Mouse (Mus musculus) testis, postnatal 10 days (tissue): ENCODE measurements around the gene Thpo.

Experiments used
- DNase-seq: peaks from one replicate; pipeline ENCODE4 v3.0.0; 2021; ENCODE audit warnings: low spot score

Thpo gene

GRCm38 (mm10) chr16:20733731-20734730, at the start of gene Thpo:
Gene Thpo, minus strand, starts transcription at chr16:20734511.
- no peak for DNase-seq

DNA sequence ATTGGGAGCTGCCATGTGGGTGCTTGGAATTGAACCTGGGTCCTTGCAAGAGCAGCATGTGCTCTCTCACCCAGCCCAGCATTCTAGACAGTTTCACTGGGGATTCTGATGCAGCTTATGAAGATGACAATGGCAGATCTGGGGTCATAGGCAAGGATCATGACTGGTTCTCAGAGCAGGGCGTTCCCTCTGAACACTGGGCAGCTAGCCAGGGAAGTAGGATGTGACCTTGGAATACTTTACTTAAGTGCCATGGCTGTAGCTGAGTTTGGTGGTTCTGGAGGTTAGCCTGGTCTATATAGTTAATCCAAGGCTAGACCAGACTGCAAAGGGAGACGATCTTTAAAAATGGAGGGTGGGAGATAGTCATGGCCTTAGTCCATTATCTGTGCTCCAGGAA, 49.6 kb upstream of the Thpo start:
- DNase-seq, result no peak

DNA sequence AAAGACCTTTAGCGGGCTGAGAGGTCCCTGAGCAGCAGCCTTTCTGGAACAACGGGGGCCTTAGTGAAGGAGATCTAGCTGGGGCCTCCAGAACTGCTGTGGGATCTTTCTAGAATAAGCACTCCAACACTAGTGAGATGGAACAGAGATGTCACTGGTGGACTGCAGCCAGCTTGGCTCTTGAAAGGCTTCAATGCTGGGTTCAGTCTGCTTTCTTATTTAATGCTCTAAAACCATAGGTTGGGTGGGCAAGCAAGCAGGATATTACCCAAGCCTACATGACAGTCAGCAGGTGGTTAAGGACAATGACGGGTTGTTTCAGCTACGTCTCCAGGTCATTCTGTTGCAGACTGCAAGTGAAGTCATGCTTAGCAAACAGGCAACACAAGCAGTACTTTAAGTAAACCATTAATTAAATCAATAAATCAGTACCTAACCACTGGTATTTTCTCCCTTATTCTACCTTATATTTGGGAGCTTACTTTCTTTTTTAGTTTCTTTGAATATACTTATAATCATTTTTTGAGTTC, 46.9 kb upstream of the Thpo start:
- DNase-seq, result no peak

GRCm38 (mm10) chr16:20779846-20780245, 45.5 kb upstream of the Thpo start:
- no peak for DNase-seq

DNA sequence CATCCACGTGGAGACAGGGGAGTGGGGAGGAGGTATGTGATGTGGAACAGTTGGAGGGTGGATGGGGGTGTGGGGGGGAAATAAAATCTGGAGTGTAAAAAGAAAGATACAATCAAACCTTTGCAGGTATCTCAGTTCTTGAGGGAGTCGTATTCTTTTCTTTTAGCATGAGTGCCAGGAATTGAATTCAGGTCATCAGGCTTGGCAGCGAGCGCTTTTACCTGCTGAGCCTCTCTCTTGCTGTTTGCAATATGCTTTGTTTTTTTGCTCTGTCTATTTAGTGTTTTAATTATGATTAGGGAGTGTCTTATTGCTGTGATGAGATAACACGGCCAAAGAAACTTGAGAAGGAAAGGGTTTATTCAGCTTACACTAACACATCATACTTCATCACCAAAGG, 40.7 kb upstream of the Thpo start:
- DNase-seq, result no peak

DNA sequence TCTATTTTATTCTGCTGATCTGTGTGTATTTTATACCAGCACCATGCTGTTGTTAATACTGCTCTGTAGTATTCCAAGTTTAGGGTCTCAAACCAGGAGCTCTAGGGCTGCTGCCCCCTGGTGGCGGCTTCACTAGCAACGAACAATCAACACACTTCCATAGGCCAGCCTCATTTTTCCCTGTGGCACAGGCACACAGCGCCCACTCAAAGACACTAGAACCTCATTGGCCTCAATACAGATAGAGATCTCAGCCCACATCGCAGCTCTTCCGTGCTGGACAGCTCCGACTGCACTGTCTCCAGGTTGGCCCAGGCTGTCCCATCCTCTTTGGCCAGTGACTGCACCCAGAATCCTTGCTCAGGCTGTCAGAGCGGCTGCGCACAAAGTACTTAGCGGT, 30.9 kb upstream of the Thpo start:
- peak; percentile 71 for DNase-seq

DNA sequence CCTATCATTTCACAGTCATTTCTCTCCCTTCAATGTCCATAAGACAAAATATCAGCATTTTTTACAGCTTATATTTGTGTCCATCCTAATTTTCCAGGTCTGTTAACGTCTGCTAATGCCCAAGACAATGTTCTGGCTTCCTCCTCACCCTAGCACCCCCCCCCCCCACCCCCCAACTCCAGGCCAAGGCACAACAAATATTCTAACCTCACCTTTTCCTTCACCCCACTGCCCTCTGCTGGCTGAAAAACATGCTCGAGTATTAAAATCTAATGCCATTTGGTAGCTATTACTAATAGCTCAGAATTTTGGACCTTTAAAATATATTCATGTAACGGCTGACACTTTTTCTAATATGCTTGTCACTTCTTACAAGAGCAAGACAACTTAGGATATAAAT, 27.4 kb upstream of the Thpo start:
- peak; percentile 81 for DNase-seq

- DNase-seq, result no peak
Observed at GRCm38 (mm10) chr16:20757385-20757784, 23.1 kb upstream of the Thpo start.

DNA sequence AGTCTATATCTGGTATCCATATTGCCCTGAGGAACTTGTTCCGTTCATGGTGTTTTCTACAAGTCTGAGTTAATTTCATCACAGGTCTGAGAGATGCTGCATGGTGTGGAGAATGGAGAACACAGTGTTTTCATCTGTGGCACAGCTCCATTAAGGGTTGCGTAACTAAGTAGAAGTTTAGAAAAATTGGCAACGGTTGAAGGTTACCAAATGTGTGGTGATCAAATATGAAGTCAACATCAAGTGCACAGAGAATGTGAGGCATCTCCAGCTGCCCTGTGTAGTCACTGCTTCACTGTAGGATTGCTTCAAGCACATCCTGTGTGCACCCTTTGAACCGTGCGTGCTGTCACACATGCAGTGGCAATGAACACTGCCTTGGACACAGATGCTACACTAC, 21.7 kb upstream of the Thpo start:
- no peak for DNase-seq

GRCm38 (mm10) chr16:20750518-20750917, 16.2 kb upstream of the Thpo start:
- no peak for DNase-seq

- peak; percentile 84 for DNase-seq
Observed at GRCm38 (mm10) chr16:20746641-20747040, 12.3 kb upstream of the Thpo start.

DNA sequence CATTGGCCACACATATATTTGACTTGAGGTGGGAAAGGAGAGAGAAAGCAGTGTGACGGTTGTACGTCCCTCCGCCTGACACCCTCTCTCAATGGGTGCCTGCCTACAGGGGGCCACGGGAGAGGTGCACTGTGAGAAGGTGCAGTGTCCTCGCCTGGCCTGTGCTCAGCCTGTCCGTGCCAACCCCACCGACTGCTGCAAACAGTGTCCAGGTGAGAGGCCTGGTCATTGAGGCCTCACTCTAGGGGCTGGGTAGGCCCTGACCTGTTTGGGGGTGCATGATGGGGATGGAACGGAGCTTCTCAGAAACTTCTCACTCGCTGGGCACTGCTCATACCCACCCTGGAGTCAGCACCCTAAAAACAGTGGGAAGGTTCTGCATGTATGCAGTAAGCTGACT, 5.5 kb upstream of the Thpo start:
- no peak for DNase-seq

DNA sequence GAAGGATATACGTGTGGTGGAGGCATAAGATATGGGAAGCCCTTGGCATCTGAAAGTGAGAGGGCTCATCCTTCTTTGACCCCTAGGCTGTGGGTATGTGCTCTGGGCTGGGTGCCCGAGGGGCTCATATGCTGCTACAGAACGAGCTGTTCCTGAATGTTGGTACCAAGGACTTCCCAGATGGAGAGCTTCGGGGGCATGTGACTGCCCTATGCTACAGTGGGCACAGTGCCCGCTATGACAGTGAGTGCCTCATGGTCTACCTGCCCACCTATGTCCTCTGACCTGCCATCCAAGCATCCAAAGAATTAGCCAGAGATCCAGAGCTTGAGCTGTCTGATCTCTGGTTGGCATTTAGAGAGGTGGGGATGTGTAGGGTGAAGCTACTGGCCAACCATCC, 2.5 kb upstream of the Thpo start:
- DNase-seq, result no peak

DNA sequence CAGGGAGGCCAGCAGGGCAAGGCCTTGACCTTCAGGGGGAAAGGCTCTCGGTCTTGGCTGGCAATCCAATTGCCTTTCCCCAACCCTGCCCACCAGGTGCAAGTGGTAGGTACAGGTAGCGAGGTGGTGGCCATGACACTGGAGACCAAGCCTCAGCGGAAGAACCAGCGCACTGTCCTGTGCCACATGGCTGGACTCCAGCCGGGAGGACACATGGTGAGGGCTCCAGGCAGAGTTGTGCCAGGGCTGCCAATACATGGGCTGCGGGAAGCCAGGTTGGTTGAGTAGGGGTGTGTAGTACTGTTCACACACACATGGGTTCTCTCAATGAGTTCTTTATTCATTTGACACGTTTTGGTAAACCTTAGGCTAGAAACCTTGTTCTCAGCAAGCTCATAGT, 1.9 kb upstream of the Thpo start:
- DNase-seq, result no peak

DNA sequence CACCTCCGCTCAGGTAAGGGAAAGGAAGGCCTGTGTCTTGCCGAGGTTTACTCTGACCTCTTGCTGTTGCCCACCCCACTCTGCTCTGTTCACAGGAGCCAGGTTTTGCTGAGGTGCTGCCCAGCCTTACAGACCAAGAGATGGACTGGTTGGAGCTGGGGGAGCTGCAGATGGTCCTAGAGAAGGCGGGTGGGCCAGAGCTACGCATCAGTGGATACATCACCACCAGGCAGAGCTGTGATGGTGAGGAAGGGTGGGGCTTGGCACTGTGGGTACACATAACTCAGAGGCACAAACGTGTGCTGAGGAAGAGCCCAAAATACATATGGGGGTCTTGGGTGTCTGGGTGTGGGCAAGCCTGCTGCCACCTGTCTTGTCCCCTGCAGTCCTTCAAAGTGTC, 1.3 kb upstream of the Thpo start:
- no peak for DNase-seq

GRCm38 (mm10) chr16:20732925-20733730, 1.2 kb downstream of the Thpo start, which contains the start of gene Chrd:
Gene Chrd, plus strand, starts transcription at chr16:20733127.
- peak; percentile 79 for DNase-seq

DNA sequence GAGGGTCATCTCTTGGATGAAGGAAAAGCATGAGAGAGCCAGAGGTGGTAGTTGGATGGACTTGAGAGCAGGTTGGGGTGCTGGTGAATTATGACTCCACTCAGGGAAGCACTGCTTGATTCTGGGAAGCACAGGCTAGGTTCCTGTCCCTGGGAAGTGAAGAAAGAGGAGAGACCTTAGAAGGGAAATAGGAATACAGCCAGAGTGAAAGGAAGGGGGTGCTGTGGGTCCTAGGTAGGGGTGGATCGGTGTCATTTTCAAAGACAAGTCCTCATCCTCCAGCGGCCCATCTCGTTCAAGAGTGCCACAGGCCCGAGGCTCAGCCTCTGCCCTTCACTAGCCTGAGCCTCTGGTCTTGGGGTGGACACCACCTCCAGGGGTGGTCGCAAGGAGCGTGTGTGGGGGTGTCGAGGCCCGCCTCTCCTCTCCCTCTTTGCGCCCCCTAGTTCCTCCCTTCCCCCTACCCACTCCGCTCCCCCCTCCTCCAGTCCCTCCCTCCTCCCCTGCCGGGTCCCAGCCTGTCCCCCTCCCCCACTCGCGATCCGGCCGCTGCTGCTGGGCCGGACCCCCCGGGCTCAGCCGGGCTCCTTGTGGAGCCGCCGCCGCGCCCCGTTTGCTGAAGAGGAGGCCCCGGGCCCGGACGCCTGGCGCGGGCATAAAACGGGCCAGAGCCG, 1.9 kb downstream of the Thpo start:
- peak; percentile 71 for DNase-seq

- DNase-seq, result no peak
Observed at GRCm38 (mm10) chr16:20731688-20732087, 2.6 kb downstream of the Thpo start.

DNA sequence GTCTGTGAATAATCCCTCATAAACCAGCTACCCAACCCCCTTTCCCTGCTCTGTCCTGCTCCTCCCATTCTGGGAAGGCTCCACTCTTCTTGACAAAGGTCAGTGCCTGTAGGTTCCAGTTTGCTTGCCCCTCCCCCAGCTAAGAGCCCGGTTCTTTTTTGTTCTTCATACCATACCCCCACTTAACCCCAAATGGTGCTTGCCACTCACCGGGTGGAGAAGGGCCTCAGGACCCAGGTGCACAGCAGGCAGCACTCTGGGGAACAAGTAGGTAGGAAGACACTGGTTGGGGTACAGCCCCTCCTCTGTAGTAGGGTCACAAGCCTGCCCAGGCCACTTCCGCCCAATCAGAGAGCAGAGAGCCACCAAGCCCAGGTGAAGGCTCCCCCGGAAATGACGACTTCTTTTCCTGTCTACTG, 4.0 kb downstream of the Thpo start:
- DNase-seq, result no peak

GRCm38 (mm10) chr16:20726384-20726783, 7.9 kb downstream of the Thpo start:
- DNase-seq, result no peak

DNA sequence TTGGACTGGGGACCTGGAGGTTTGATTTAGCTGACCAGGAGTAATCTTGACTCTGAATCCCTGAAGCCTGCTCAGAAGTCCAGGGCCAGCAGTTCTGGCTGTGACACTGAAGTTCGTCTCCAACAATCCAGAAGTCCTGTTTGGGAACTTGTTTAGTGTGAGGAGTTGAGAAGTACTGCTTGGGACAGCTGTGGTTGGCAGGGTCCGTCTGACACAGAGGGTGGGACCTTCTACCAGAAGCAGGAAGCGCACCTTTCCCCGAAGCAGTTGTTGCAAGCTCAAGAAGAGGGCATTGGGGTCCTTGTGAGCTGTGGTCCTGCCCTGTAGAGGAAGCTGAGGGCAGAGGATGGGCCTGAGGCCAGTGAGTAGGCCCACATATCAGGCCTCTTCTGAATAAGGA, 8.6 kb downstream of the Thpo start:
- DNase-seq, result no peak

DNA sequence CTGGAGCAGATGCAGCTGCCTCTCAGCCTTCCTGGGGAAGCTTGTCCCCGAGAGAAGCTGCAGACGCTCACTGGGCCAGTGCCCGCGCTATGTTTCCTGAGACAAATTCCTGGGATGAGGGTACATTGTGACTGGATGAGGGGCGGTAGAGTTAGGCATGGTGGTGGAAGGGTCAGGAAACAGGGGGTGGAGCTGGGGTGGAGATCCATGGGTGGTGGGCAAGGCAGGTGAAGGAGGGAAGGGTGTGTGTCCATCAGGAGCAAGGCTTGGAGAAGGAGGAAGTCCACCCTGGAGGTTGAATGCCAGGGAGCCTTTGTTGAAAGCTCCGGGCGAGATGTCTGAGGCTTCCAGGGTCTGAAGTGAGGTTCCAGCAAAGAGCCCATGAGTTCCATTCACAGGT, 9.0 kb downstream of the Thpo start:
- no peak for DNase-seq
